Mouse (Mus musculus) stomach, postnatal 0 days (tissue): ENCODE measurements around the gene Adh1.

Experiments
- CTCF ChIP-seq: IDR thresholded peaks from 2 replicates; pipeline ENCODE4 v1.5.1; 2016; ENCODE audit warnings: antibody characterized with exemption, low read depth, mild to moderate bottlenecking, moderate library complexity
- EP300 ChIP-seq: optimal IDR thresholded peaks from 2 replicates; pipeline ENCODE3; 2016; ENCODE audit warnings: antibody characterized with exemption

- TF ChIP-seq CTCF (no peak), EP300 (no peak)
Observed at GRCm38 (mm10) chr3:138290672-138291071, 29.9 kb downstream of the Adh1 start.
